Comparison of ENCODE assay signal across 11 mouse cellular contexts in genomic region chr9:117117181-117117729, GRCm38 (mm10).
DNase-seq lines count a peak whose midpoint lies in the region; ATAC-seq and TF ChIP-seq lines count a peak whose summit lies in the region.
"Had no signal": no experiment of that assay in that cellular context is flagged by ENCODE, and none has a peak within 500 bp of the region (broad histone marks: within the 10 kb centered on the region; RNA-seq: fewer than 3 reads in every experiment).

No protein-coding gene starts in this region.

- H3K27me3 ChIP-seq in intestine, postnatal 0 days (replicated peaks; ENCODE audit: control insufficient read depth, insufficient read depth, low read length): no peaks in the 10 kb centered on the region
- H3K27me3 ChIP-seq in hindbrain, embryonic 13.5 days: no peaks in the 10 kb centered on the region
- H3K27me3 ChIP-seq in neural tube, embryonic 15.5 days (replicated peaks): no peaks in the 10 kb centered on the region
- H3K27me3 ChIP-seq: hindbrain, embryonic 15.5 days had no signal

- no peak overlapping the region for H3K4me3 ChIP-seq in layer of hippocampus, adult 2 months
- no peak overlapping the region for H3K4me3 ChIP-seq in intestine, postnatal 0 days (ENCODE audit: low read depth, low read length)
- H3K4me3 ChIP-seq in hindbrain, embryonic 13.5 days: no peak overlapping the region
- H3K4me3 ChIP-seq in neural tube, embryonic 15.5 days (replicated peaks): no peak overlapping the region
- H3K4me3 ChIP-seq: hindbrain, embryonic 15.5 days had no signal

- ATAC-seq in frontal cortex, adult (ENCODE audit: low TSS enrichment): peak; percentile 80
- no peak for ATAC-seq in intestine, postnatal 0 days
- ATAC-seq in hindbrain, embryonic 13.5 days (ENCODE audit: low FRiP score): no peak
- ATAC-seq in neural tube, embryonic 15.5 days (ENCODE audit: low FRiP score): no peak
- ATAC-seq: CD4-positive, CD25-positive, alpha-beta regulatory T cell, adult 4 months had no signal

- 75% methylated on average over 10 of the region's 10 CpGs for WGBS in intestine, postnatal 0 days
- 90% methylated on average over 10 of the region's 10 CpGs for WGBS in hindbrain, embryonic 13.5 days
- WGBS in neural tube, embryonic 15.5 days: 77% methylated on average over 10 of the region's 10 CpGs

- no peak overlapping the region for H3K4me2 ChIP-seq in intestine, postnatal 0 days (replicated peaks; ENCODE audit: low read depth)
- no peak overlapping the region for H3K4me2 ChIP-seq in hindbrain, embryonic 13.5 days
- no peak overlapping the region for H3K4me2 ChIP-seq in neural tube, embryonic 15.5 days
- H3K4me2 ChIP-seq: hindbrain, embryonic 15.5 days had no signal

- H3K36me3 ChIP-seq in intestine, postnatal 0 days (ENCODE audit: control insufficient read depth, insufficient read depth): no peaks in the 10 kb centered on the region
- no peaks in the 10 kb centered on the region for H3K36me3 ChIP-seq in hindbrain, embryonic 13.5 days
- H3K36me3 ChIP-seq in neural tube, embryonic 15.5 days: no peaks in the 10 kb centered on the region
- H3K36me3 ChIP-seq: hindbrain, embryonic 15.5 days had no signal

- H3K4me1 ChIP-seq in intestine, postnatal 0 days (replicated peaks; ENCODE audit: control insufficient read depth, insufficient read depth, low read length): no peaks in the 10 kb centered on the region
- H3K4me1 ChIP-seq in hindbrain, embryonic 13.5 days (replicated peaks): no peaks in the 10 kb centered on the region
- H3K4me1 ChIP-seq in neural tube, embryonic 15.5 days: 0 out of 2 replicates have a peak, but pooled peaks cover 3% of the 10 kb centered on the region
- H3K4me1 ChIP-seq: hindbrain, embryonic 15.5 days had no signal

- DNase-seq in frontal cortex, postnatal 25 days (ENCODE audit: low spot score in 2 of 2): no peak
- peak; percentile 51 for DNase-seq in brain, embryonic 14.5 days (ENCODE audit: low read depth)
- peak; percentile 14 to 17 for DNase-seq in layer of hippocampus, adult 2 months (ENCODE audit: low spot score in 2 of 2)
- peak; percentile 17 for DNase-seq in lung, postnatal 25 days (ENCODE audit: low spot score)
- DNase-seq: retina, postnatal 1 day had no signal

- TF ChIP-seq CTCF in brain, embryonic 14.5 days (IDR thresholded peaks at IDR 0.05; ENCODE audit: borderline replicate concordance, extremely low read depth, insufficient read depth, insufficient read length): no peak
- TF ChIP-seq CTCF in layer of hippocampus, adult 2 months (conservative IDR thresholded peaks at IDR 0.05): no peak
- TF ChIP-seq CTCF in intestine, postnatal 0 days (IDR thresholded peaks at IDR 0.05; ENCODE audit: low read depth): no peak

- H3K27ac ChIP-seq in layer of hippocampus, adult 2 months: no peak overlapping the region
- no peak overlapping the region for H3K27ac ChIP-seq in intestine, postnatal 0 days (ENCODE audit: low read depth, low read length)
- H3K27ac ChIP-seq in hindbrain, embryonic 13.5 days: no peak overlapping the region
- no peak overlapping the region for H3K27ac ChIP-seq in neural tube, embryonic 15.5 days (replicated peaks)
- H3K27ac ChIP-seq: hindbrain, embryonic 15.5 days had no signal

- H3K9ac ChIP-seq in intestine, postnatal 0 days (ENCODE audit: low read depth, low read length): no peak overlapping the region
- no peak overlapping the region for H3K9ac ChIP-seq in hindbrain, embryonic 13.5 days
- H3K9ac ChIP-seq in neural tube, embryonic 15.5 days (replicated peaks): no peak overlapping the region
- H3K9ac ChIP-seq: hindbrain, embryonic 15.5 days had no signal

- H3K9me3 ChIP-seq in intestine, postnatal 0 days (ENCODE audit: control insufficient read depth): no peaks in the 10 kb centered on the region
- H3K9me3 ChIP-seq in hindbrain, embryonic 13.5 days: no peaks in the 10 kb centered on the region
- H3K9me3 ChIP-seq in neural tube, embryonic 15.5 days (replicated peaks): no peaks in the 10 kb centered on the region
- H3K9me3 ChIP-seq: hindbrain, embryonic 15.5 days had no signal

- TF ChIP-seq POLR2A in brain, embryonic 14.5 days (IDR thresholded peaks at IDR 0.05; ENCODE audit: borderline replicate concordance, extremely low read depth, insufficient read depth, insufficient read length, poor library complexity, severe bottlenecking): no peak

Comparison
In these comparisons a context has a peak if more than half of its experiments do, and no peak if none do; other contexts are left out.
1. DNase-seq: peak in brain, embryonic 14.5 days (single experiment), layer of hippocampus, adult 2 months (2 of 2) and lung, postnatal 25 days (single experiment); none in frontal cortex, postnatal 25 days (0 of 2).